Mouse (Mus musculus): ENCODE data around the gene Fam186b. TPM values are rescaled to one million over a fixed set of nuclear protein-coding genes. Genes with fewer than 3 reads are reported as not detected.

Fam186b gene
- polyA plus RNA-seq, 1 experiment from 2014 or later: 0.19 TPM

DNA sequence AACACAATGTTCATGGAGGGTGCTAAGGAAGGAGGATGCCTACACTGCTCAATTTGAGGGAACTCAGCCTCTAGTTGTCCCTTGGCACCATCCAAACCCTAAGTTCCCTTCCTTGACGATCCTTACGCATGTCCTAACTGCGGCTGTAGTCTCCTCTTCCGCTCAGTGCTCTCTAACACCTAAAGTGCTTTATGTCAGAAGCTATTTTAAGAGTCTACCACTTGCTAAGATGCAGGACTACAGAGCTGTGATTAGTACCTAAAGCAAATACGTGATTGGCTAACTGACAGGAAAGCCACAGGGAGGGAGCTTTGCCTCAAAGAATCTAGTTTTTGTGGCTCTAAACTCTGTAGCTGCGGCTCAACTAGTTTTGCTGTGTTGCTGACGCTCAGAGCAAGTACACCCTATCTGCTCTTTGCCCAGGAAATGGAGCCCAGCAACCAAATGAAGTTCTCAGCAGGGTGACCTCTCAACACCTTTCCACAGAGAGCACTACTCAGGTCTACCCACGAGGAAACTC is 40.2 kb upstream of the Fam186b start:
- Histone ChIP-seq H3K4me1 (ENCODE audit: control insufficient read depth, insufficient read depth, low read length) (peaks cover 3% of the 10 kb centered on the region; the same call in 1 of the 2 replicates), H3K4me2 (no peak overlapping the region), H3K36me3 (ENCODE audit: control insufficient read depth, insufficient read depth, low read length) (no peaks in the 10 kb centered on the region), H3K27me3 (ENCODE audit: control insufficient read depth, insufficient read depth, low read length) (no peaks in the 10 kb centered on the region), H3K27ac (ENCODE audit: low read depth, low read length) (no peak overlapping the region), H3K9ac (ENCODE audit: low read length) (no peak overlapping the region), H3K4me3 (ENCODE audit: low read depth, low read length) (no peak overlapping the region), H3K9me3 (ENCODE audit: control insufficient read depth, low read length) (no peaks in the 10 kb centered on the region)
- no peak for ATAC-seq (ENCODE audit: low FRiP score)
- no peak for DNase-seq (ENCODE audit: low spot score, missing footprints)
- WGBS: 85% methylated on average over 8 of the region's 8 CpGs

DNA sequence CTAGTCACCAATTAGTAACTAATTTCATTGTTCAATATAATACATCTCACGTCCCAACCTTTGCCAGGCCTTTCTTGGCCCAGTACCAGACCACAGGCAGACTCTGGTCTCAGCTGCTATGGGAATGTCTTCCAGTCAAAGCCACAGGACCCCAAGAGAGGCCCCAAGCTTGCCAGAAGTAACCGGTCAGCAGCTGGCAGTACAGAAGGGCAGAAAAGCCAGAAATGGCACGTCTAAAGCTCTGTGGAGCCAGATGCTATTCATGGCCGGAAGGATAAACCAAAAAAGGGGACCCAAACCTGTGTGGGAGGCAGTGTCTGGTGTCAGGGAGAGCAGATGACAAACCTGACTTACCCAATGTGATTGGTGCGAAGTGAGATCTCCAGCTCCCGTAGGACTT is 38.8 kb upstream of the Fam186b start:
- no peaks in the 10 kb centered on the region for H3K27me3 ChIP-seq (ENCODE audit: control insufficient read depth, insufficient read depth, low read length)
- no peak overlapping the region for H3K9ac ChIP-seq (ENCODE audit: low read length)
- no peak overlapping the region for H3K4me3 ChIP-seq (ENCODE audit: low read depth, low read length)
- DNase-seq (ENCODE audit: low spot score, missing footprints): no peak
- H3K36me3 ChIP-seq (ENCODE audit: control insufficient read depth, insufficient read depth, low read length): no peaks in the 10 kb centered on the region
- no peaks in the 10 kb centered on the region for H3K9me3 ChIP-seq (ENCODE audit: control insufficient read depth, low read length)
- WGBS: 92% methylated on average over 6 of the region's 6 CpGs
- H3K4me2 ChIP-seq: no peak overlapping the region
- no peak overlapping the region for H3K27ac ChIP-seq (ENCODE audit: low read depth, low read length)
- H3K4me1 ChIP-seq (ENCODE audit: control insufficient read depth, insufficient read depth, low read length): no peaks in the 10 kb centered on the region; the same call in 1 of the 2 replicates
- no peak for ATAC-seq (ENCODE audit: low FRiP score)

DNA sequence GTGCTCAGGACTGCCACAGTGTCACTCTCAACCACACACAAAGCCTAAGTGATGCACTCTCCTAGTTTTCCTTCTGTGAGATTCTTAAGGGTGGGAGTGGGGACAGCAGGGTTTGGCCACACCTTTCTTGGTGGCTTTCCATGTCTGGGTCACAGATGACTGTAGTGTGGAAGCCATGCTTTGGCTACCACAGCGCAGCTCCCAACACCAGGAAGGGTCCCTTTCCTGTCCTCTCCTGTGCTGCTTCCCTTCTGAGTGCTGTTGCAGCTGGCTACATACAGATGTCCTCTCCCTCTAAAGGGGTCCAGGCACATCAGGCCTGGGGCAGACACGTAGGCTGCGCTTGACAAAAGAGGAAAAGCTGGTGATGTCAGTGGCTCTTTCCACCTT is 38.0 kb upstream of the Fam186b start:
- Histone ChIP-seq H3K27me3 (ENCODE audit: control insufficient read depth, insufficient read depth, low read length) (no peaks in the 10 kb centered on the region), H3K4me1 (ENCODE audit: control insufficient read depth, insufficient read depth, low read length) (no peaks in the 10 kb centered on the region; the same call in 1 of the 2 replicates), H3K9me3 (ENCODE audit: control insufficient read depth, low read length) (no peaks in the 10 kb centered on the region), H3K27ac (ENCODE audit: low read depth, low read length) (no peak overlapping the region; the same call in 1 of the 2 replicates), H3K4me2 (no peak overlapping the region), H3K4me3 (ENCODE audit: low read depth, low read length) (no peak overlapping the region), H3K9ac (ENCODE audit: low read length) (no peak overlapping the region), H3K36me3 (ENCODE audit: control insufficient read depth, insufficient read depth, low read length) (no peaks in the 10 kb centered on the region)
- ATAC-seq (ENCODE audit: low FRiP score): no peak
- 83% methylated on average over 3 of the region's 3 CpGs for WGBS
- no peak for DNase-seq (ENCODE audit: low spot score, missing footprints)

DNA sequence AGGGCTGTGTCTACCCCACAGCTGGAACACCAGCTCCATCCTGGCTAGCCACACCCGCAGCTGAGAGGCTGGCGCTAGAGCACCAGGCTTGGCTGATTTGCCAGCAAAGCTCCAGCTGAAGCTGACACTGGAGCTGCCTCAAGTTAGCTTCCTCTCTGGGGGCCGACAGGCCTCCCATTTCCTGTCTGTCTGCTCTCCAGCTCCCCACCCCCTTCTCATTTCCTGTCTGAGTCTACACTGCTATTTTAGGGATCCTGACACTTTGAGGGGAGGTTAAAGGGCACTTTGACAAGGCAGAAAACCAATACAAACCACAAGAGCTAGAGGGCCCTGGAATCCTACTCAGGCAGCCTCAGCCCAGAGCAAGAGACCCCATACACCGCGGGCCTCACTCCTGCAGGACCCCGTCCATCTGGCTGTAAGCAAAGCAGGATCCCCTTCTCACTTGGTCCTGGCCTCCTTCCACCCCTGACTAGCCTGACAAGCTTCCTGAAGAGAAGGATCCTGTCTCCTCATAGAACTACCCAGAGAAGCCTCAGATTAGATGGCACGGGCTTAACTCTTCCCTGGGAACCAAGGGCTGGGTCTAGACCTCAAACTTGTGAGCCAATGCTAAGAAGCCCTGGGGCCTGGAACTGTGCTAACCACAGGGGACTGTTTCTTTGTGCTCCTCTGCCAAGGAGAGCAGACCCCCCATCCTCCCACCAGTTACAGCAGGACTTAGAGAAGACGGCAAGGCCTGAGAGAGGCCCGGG is 37.4 kb upstream of the Fam186b start:
- H3K9ac ChIP-seq (ENCODE audit: low read length): no peak overlapping the region; the same call in 1 of the 2 replicates
- H3K9me3 ChIP-seq (ENCODE audit: control insufficient read depth, low read length): no peaks in the 10 kb centered on the region
- no peak overlapping the region; the same call in 1 of the 2 replicates for H3K27ac ChIP-seq (ENCODE audit: low read depth, low read length)
- no peaks in the 10 kb centered on the region for H3K27me3 ChIP-seq (ENCODE audit: control insufficient read depth, insufficient read depth, low read length)
- WGBS: 63% methylated on average over 9 of the region's 9 CpGs
- H3K36me3 ChIP-seq (ENCODE audit: control insufficient read depth, insufficient read depth, low read length): no peaks in the 10 kb centered on the region
- DNase-seq (ENCODE audit: low spot score, missing footprints) (no peak), ATAC-seq (ENCODE audit: low FRiP score) (no peak)
- H3K4me3 ChIP-seq (ENCODE audit: low read depth, low read length): no peak overlapping the region
- H3K4me1 ChIP-seq (ENCODE audit: control insufficient read depth, insufficient read depth, low read length): no peaks in the 10 kb centered on the region; the same call in 1 of the 2 replicates
- no peak overlapping the region for H3K4me2 ChIP-seq

DNA sequence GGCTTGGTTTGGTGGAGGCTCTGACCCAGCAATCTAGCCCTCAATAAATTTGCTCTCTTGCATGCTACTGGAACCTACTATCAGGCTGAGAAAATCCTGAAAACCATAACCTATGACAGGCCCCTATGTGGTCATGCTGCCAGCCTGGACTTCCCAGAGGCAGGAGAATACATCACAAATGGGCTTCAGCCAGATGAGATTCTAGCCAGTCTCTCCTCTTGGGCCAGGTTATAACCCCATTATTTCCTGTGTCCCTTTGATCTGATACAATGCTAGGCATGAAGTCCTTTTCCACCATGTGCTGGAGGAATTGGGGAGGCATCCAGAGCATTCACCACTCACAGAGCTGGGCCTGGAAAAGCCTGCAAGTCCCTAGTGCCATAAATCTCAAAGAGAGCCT is 36.4 kb upstream of the Fam186b start:
- Histone ChIP-seq H3K36me3 (ENCODE audit: control insufficient read depth, insufficient read depth, low read length) (0 out of 2 replicates have a peak, but pooled peaks cover 2% of the 10 kb centered on the region), H3K4me1 (ENCODE audit: control insufficient read depth, insufficient read depth, low read length) (no peaks in the 10 kb centered on the region; the same call in 1 of the 2 replicates), H3K4me2 (no peak overlapping the region), H3K27me3 (ENCODE audit: control insufficient read depth, insufficient read depth, low read length) (no peaks in the 10 kb centered on the region), H3K9ac (ENCODE audit: low read length) (no peak overlapping the region), H3K9me3 (ENCODE audit: control insufficient read depth, low read length) (no peaks in the 10 kb centered on the region), H3K27ac (ENCODE audit: low read depth, low read length) (no peak overlapping the region), H3K4me3 (ENCODE audit: low read depth, low read length) (no peak overlapping the region)
- no peak for ATAC-seq (ENCODE audit: low FRiP score)
- DNase-seq (ENCODE audit: low spot score, missing footprints): no peak

DNA sequence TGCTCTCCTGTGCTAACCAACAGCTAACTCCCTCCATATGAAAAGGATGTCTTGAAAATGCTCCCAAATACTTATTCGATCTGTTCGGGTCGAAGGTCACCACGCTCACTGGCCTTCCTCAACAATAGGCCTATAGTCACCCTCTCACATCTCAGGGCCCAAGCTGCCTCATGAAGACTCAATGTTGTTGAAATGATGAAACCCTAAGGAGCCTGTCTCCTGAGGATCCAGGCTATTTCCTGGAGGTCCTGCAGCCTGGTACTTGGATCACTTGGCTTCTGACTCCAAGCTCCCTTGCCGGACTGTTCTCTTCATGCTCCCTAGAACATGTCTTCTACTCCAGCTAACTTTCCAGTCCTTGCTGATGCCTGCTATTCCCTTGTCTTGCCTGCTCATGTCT is 35.7 kb upstream of the Fam186b start:
- Histone ChIP-seq H3K4me2 (no peak overlapping the region), H3K27me3 (ENCODE audit: control insufficient read depth, insufficient read depth, low read length) (no peaks in the 10 kb centered on the region), H3K9ac (ENCODE audit: low read length) (no peak overlapping the region), H3K27ac (ENCODE audit: low read depth, low read length) (no peak overlapping the region), H3K4me1 (ENCODE audit: control insufficient read depth, insufficient read depth, low read length) (no peaks in the 10 kb centered on the region; the same call in 1 of the 2 replicates), H3K36me3 (ENCODE audit: control insufficient read depth, insufficient read depth, low read length) (0 out of 2 replicates have a peak, but pooled peaks cover 2% of the 10 kb centered on the region), H3K4me3 (ENCODE audit: low read depth, low read length) (no peak overlapping the region), H3K9me3 (ENCODE audit: control insufficient read depth, low read length) (no peaks in the 10 kb centered on the region)
- ATAC-seq (ENCODE audit: low FRiP score): no peak
- DNase-seq (ENCODE audit: low spot score, missing footprints): no peak
- WGBS: 51% methylated on average over 5 of the region's 5 CpGs

DNA sequence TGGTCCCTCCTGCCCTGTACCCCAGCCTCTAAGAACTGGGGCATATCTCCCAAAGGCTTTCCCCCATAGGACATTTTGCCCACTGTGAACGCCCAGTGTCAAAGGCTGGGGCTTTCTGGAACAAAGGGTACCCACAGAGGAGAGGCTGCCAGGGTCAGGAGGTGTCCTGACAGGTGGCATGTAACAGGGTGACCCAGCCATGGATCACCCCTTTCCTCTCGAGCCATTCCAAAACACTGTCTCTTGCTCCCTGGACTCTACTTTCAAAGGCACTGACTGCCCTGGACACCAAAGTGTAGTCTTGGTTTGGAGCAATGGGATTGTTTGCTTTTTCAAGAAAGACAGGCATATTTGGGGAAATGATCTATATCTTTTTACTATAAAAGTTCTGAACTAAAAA is 34.6 kb upstream of the Fam186b start:
- ATAC-seq (ENCODE audit: low FRiP score) (no peak), DNase-seq (ENCODE audit: low spot score, missing footprints) (no peak)
- Histone ChIP-seq H3K4me2 (no peak overlapping the region), H3K36me3 (ENCODE audit: control insufficient read depth, insufficient read depth, low read length) (peaks cover 7% of the 10 kb centered on the region; the same call in 1 of the 2 replicates), H3K9me3 (ENCODE audit: control insufficient read depth, low read length) (no peaks in the 10 kb centered on the region), H3K4me3 (ENCODE audit: low read depth, low read length) (no peak overlapping the region), H3K4me1 (ENCODE audit: control insufficient read depth, insufficient read depth, low read length) (no peaks in the 10 kb centered on the region; the same call in 1 of the 2 replicates), H3K27ac (ENCODE audit: low read depth, low read length) (no peak overlapping the region), H3K9ac (ENCODE audit: low read length) (no peak overlapping the region), H3K27me3 (ENCODE audit: control insufficient read depth, insufficient read depth, low read length) (no peaks in the 10 kb centered on the region)
- 75% methylated on average over 2 of the region's 2 CpGs for WGBS

DNA sequence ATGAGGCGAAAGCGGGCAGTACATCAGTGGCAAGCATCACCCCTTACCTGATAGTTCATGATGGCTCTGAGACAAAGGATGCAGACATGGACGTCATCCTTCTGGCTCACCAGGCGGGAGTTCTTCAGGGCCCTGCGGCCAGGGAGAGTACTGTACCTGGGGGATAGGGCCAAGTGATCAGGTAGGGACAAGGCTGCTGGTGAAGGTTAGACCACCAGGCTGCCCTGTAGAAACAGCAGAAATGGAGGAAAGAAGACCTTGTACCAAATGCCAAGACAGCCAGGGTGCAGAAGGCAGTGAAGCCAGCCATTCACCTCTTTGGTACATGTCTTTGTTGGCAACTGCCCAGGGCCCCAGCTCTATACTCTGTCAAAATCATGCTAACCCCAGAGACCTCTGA is 32.3 kb upstream of the Fam186b start:
- Histone ChIP-seq H3K4me2 (no peak overlapping the region), H3K36me3 (ENCODE audit: control insufficient read depth, insufficient read depth, low read length) (peaks cover 13% of the 10 kb centered on the region), H3K4me1 (ENCODE audit: control insufficient read depth, insufficient read depth, low read length) (no peaks in the 10 kb centered on the region; the same call in 1 of the 2 replicates), H3K27me3 (ENCODE audit: control insufficient read depth, insufficient read depth, low read length) (no peaks in the 10 kb centered on the region), H3K4me3 (ENCODE audit: low read depth, low read length) (no peak overlapping the region), H3K27ac (ENCODE audit: low read depth, low read length) (no peak overlapping the region), H3K9me3 (ENCODE audit: control insufficient read depth, low read length) (no peaks in the 10 kb centered on the region), H3K9ac (ENCODE audit: low read length) (no peak overlapping the region)
- 96% methylated on average over 5 of the region's 5 CpGs for WGBS
- no peak for ATAC-seq (ENCODE audit: low FRiP score)
- no peak for DNase-seq (ENCODE audit: low spot score, missing footprints)

DNA sequence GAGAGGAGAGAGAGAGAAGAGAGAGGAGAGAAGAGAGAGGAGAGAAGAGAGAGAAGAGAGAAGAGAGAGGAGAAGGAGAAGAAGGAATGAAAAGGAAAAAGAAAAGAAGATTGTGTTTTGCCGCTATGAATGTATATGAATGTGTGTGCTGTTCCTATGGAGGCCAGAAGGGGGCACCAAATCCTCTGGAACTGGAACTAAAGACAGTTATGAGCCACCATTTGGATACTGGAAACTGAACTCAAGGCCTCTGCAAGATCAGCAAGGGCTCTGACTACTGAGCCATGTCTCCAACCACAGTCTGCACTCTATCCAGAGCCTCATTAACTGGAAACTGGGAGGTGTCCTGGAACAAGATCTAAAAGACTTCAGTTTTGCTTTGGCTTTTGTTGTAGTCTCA is 31.3 kb upstream of the Fam186b start:
- peaks cover 13% of the 10 kb centered on the region for H3K36me3 ChIP-seq (ENCODE audit: control insufficient read depth, insufficient read depth, low read length)
- ATAC-seq (ENCODE audit: low FRiP score) (no peak), DNase-seq (ENCODE audit: low spot score, missing footprints) (no peak)
- no peaks in the 10 kb centered on the region for H3K9me3 ChIP-seq (ENCODE audit: control insufficient read depth, low read length)
- WGBS: 69% methylated on average over 1 of the region's 1 CpGs
- no peak overlapping the region for H3K4me3 ChIP-seq (ENCODE audit: low read depth, low read length)
- no peaks in the 10 kb centered on the region; the same call in 1 of the 2 replicates for H3K4me1 ChIP-seq (ENCODE audit: control insufficient read depth, insufficient read depth, low read length)
- H3K27me3 ChIP-seq (ENCODE audit: control insufficient read depth, insufficient read depth, low read length): no peaks in the 10 kb centered on the region
- no peak overlapping the region for H3K27ac ChIP-seq (ENCODE audit: low read depth, low read length)
- H3K4me2 ChIP-seq: no peak overlapping the region
- no peak overlapping the region for H3K9ac ChIP-seq (ENCODE audit: low read length)

Data from midbrain, embryonic 11.5 days (tissue).